Mouse (Mus musculus) layer of hippocampus, adult 2 months (tissue): ENCODE data around the gene Dcaf11. TPM values are rescaled to one million over a fixed set of nuclear protein-coding genes. Genes with fewer than 3 reads are reported as not detected.

ENCODE experiments used
- DNase-seq, 2 experiments: peaks; one replicate each; pipeline ENCODE4 v3.0.0; 2022; ENCODE audit warnings: low spot score in 2 of 2
- H3K27ac ChIP-seq: fragments of 200-600 bp; 2 replicates; pipeline ENCODE4 v1.8.1; 2022
- H3K4me3 ChIP-seq: fragments of 200-600 bp; 2 replicates; pipeline ENCODE4 v1.8.1; 2022; ENCODE audit warnings: mild to moderate bottlenecking
- CTCF ChIP-seq: fragments of 200-600 bp; conservative IDR thresholded peaks from 2 replicates; pipeline ENCODE4 v1.8.1; 2022; ENCODE audit warnings: antibody characterized with exemption, mild to moderate bottlenecking, moderate library complexity
- total RNA-seq, 2 experiments: library from RNA; stranded (reverse); gene quantifications; 2 replicates each; pipeline ENCODE4 v1.2.3; 2021

Gene Dcaf11
- total RNA-seq, 2 experiments from 2014 or later, result 84.2 to 87.6 TPM

GRCm38 (mm10) chr14:55592226-55592625 is 32.4 kb downstream of the Dcaf11 start:
- TF ChIP-seq CTCF, result no peak
- H3K4me3 ChIP-seq, result peak overlapping the region; percentile 96
- DNase-seq, result no peak
- H3K27ac ChIP-seq, result peak overlapping the region; percentile 99

GRCm38 (mm10) chr14:55596036-55596690 is 36.4 kb downstream of the Dcaf11 start:
- peak overlapping the region; percentile 67 for H3K27ac ChIP-seq
- TF ChIP-seq CTCF, result no peak
- no peak overlapping the region for H3K4me3 ChIP-seq
- DNase-seq, result peak in 1 of 2 experiments; percentile 36

GRCm38 (mm10) chr14:55598521-55599390 is 39.0 kb downstream of the Dcaf11 start:
- no peak for DNase-seq
- H3K27ac ChIP-seq, result no peak overlapping the region
- no peak overlapping the region for H3K4me3 ChIP-seq
- TF ChIP-seq CTCF, result no peak

GRCm38 (mm10) chr14:55603271-55603632 is 43.4 kb downstream of the Dcaf11 start, which contains the start of gene Irf9:
Gene Irf9 (plus strand): TSS chr14:55603571.
- no peak for TF ChIP-seq CTCF
- H3K4me3 ChIP-seq, result peak within 1 kb of the TSS; percentile 52
- no peak for DNase-seq
- H3K27ac ChIP-seq, result peak within 1 kb of the TSS; percentile 81

- peak overlapping the region; percentile 81 for H3K27ac ChIP-seq
- peak; percentile 85 to 86 for DNase-seq
- peak overlapping the region; percentile 52 for H3K4me3 ChIP-seq
- TF ChIP-seq CTCF, result peak; percentile 93
These were observed 44.1 kb downstream of the Dcaf11 start for GRCm38 (mm10) chr14:55603633-55604576.

- no peak for DNase-seq
- no peak for TF ChIP-seq CTCF
- Histone ChIP-seq H3K27ac (peak overlapping the region; percentile 81; the same call in 1 of the 2 replicates), H3K4me3 (peak overlapping the region; percentile 52; the same call in 1 of the 2 replicates)
These were observed 45.0 kb downstream of the Dcaf11 start for GRCm38 (mm10) chr14:55604823-55605222.

GRCm38 (mm10) chr14:55605743-55606459 is 46.1 kb downstream of the Dcaf11 start:
- no peak overlapping the region for H3K4me3 ChIP-seq
- H3K27ac ChIP-seq, result no peak overlapping the region
- TF ChIP-seq CTCF, result no peak
- DNase-seq, result no peak

- no peak for DNase-seq
- TF ChIP-seq CTCF, result no peak
- H3K4me3 ChIP-seq, result no peak overlapping the region
- H3K27ac ChIP-seq, result no peak overlapping the region
These were observed 48.5 kb downstream of the Dcaf11 start for GRCm38 (mm10) chr14:55608339-55608738.

- no peak for TF ChIP-seq CTCF
- DNase-seq, result no peak
- Histone ChIP-seq H3K4me3 (no peak overlapping the region), H3K27ac (no peak overlapping the region)
These were observed 53.5 kb downstream of the Dcaf11 start for GRCm38 (mm10) chr14:55613346-55613745.

GRCm38 (mm10) chr14:55614565-55615178 is 54.9 kb downstream of the Dcaf11 start:
- TF ChIP-seq CTCF, result no peak
- Histone ChIP-seq H3K4me3 (no peak overlapping the region), H3K27ac (no peak overlapping the region)
- no peak for DNase-seq

GRCm38 (mm10) chr14:55615876-55616275 is 56.1 kb downstream of the Dcaf11 start:
- Histone ChIP-seq H3K4me3 (no peak overlapping the region), H3K27ac (no peak overlapping the region)
- no peak for DNase-seq
- TF ChIP-seq CTCF, result no peak

GRCm38 (mm10) chr14:55616844-55617243 is 57.0 kb downstream of the Dcaf11 start:
- TF ChIP-seq CTCF, result no peak
- DNase-seq, result no peak
- Histone ChIP-seq H3K4me3 (no peak overlapping the region), H3K27ac (no peak overlapping the region)
